Mouse (Mus musculus) embryonic facial prominence, embryonic 11.5 days (tissue): Measurements from ENCODE around the gene Metap1d. TPM values are rescaled to one million over a fixed set of nuclear protein-coding genes. Genes with fewer than 3 reads are reported as not detected.
A peak's percentile ranks its signal among the peaks of the same experiment; 100 is the strongest.

Experiments
- ATAC-seq: fragments of 200-750 bp; cut with Nextera tagmentation; replicated peaks from 2 replicates; pipeline ENCODE4 v1.8.0; 2017; ENCODE audit warnings: low read depth; ENCODE audit not compliant: insufficient number of reproducible peaks, low FRiP score, low TSS enrichment
- DNase-seq: peaks from one replicate; pipeline ENCODE4 v3.0.0-alpha.2; 2015; ENCODE audit warnings: low spot score
- H3K27ac ChIP-seq: fragments of 300-500 bp; sonication (generic); replicated peaks from 2 replicates; pipeline ENCODE4 v1.5.1; 2014; ENCODE audit warnings: mild to moderate bottlenecking, low read depth, low read length, control low read depth
- H3K27me3 ChIP-seq: fragments of 300-500 bp; sonication (generic); 2 replicates; pipeline ENCODE4 v1.6.1; 2014; ENCODE audit warnings: mild to moderate bottlenecking, low read length, moderate library complexity, mixed read lengths; ENCODE audit not compliant: control insufficient read depth, insufficient read depth
- H3K36me3 ChIP-seq: fragments of 300-500 bp; sonication (generic); replicated peaks from 2 replicates; pipeline ENCODE4 v1.6.1; 2014; ENCODE audit warnings: low read depth, mild to moderate bottlenecking, low read length, moderate library complexity, mixed read lengths; ENCODE audit not compliant: control insufficient read depth, insufficient read depth
- H3K4me1 ChIP-seq: fragments of 300-500 bp; sonication (generic); 2 replicates; pipeline ENCODE4 v1.6.1; 2014; ENCODE audit warnings: low read length, mixed read lengths; ENCODE audit not compliant: control insufficient read depth, insufficient read depth
- H3K4me2 ChIP-seq: fragments of 300-500 bp; sonication (generic); 2 replicates; pipeline ENCODE4 v1.6.1; 2014; ENCODE audit warnings: low read depth, mild to moderate bottlenecking, control low read depth, low read length, moderate library complexity
- H3K4me3 ChIP-seq: fragments of 300-500 bp; sonication (generic); 2 replicates; pipeline ENCODE4 v1.5.1; 2014; ENCODE audit warnings: low read depth, low read length, control low read depth
- H3K9ac ChIP-seq: fragments of 300-500 bp; sonication (generic); replicated peaks from 2 replicates; pipeline ENCODE4 v1.6.1; 2014; ENCODE audit warnings: mild to moderate bottlenecking, control low read depth, low read length
- H3K9me3 ChIP-seq: fragments of 300-500 bp; sonication (generic); replicated peaks from 2 replicates; pipeline ENCODE4 v1.6.1; 2016; ENCODE audit warnings: mild to moderate bottlenecking, low read length, inconsistent platforms, mixed read lengths; ENCODE audit not compliant: control insufficient read depth
- WGBS: fragments of 180-500 bp; shearing (Covaris S2); extraction: QIAGEN DNeasy Blood & Tissue Kit; methylation state at CpG from one replicate; pipeline ENCODE4 v1.1.7; 2014; 5-methylcytosine and 5-hydroxymethylcytosine counted together
- polyA plus RNA-seq: library from polyadenylated mRNA; unstranded; fragments of >200 nt; fragmentation: Nextera tagmentation; extraction: Ambion mirVana; gene quantifications from 2 replicates; pipeline ENCODE4 v1.2.1, GENCODE M21; 2014

Metap1d gene
- 37.7 and 37.9 TPM in 2 replicates for polyA plus RNA-seq

- Histone ChIP-seq H3K9me3 (no peaks in the 10 kb centered on the region), H3K9ac (peak within 1 kb of the TSS; percentile 57), H3K4me1 (no peaks in the 10 kb centered on the region), H3K27ac (0 out of 2 replicates have a peak within 1 kb of the TSS, but pooled peaks have one; percentile 17), H3K4me2 (peak within 1 kb of the TSS; percentile 65), H3K4me3 (peak within 1 kb of the TSS; percentile 62), H3K27me3 (no peaks in the 10 kb centered on the region), H3K36me3 (no peaks in the 10 kb centered on the region)
- ATAC-seq (peak; percentile 94), DNase-seq (peak; percentile 99)
- WGBS: under 1% methylated on average over 61 of the region's 61 CpGs
Measured at GRCm38 (mm10) chr2:71453161-71453916, at the start of gene Metap1d. Gene Metap1d (plus strand): TSS chr2:71453276.

- Histone ChIP-seq H3K36me3 (no peaks in the 10 kb centered on the region), H3K4me2 (no peak overlapping the region), H3K9ac (no peak overlapping the region), H3K27ac (no peak overlapping the region), H3K4me1 (no peaks in the 10 kb centered on the region), H3K27me3 (no peaks in the 10 kb centered on the region), H3K4me3 (no peak overlapping the region), H3K9me3 (no peaks in the 10 kb centered on the region)
- no peak for DNase-seq
- WGBS: 100% methylated on average over 1 of the region's 1 CpGs
- no peak for ATAC-seq
Measured at GRCm38 (mm10) chr2:71405613-71406012, 47.5 kb upstream of the Metap1d start.

- DNase-seq: no peak
- H3K4me3 ChIP-seq: no peak overlapping the region
- WGBS: 79% methylated on average over 3 of the region's 3 CpGs
- peaks cover 5% of the 10 kb centered on the region for H3K36me3 ChIP-seq
- no peaks in the 10 kb centered on the region for H3K27me3 ChIP-seq
- no peak overlapping the region for H3K27ac ChIP-seq
- no peak for ATAC-seq
- H3K9me3 ChIP-seq: no peaks in the 10 kb centered on the region
- no peak overlapping the region for H3K4me2 ChIP-seq
- no peak overlapping the region for H3K9ac ChIP-seq
- no peaks in the 10 kb centered on the region for H3K4me1 ChIP-seq
Measured at GRCm38 (mm10) chr2:71418760-71419280, 34.3 kb upstream of the Metap1d start.

GRCm38 (mm10) chr2:71419408-71419807 lies 33.7 kb upstream of the Metap1d start:
- Histone ChIP-seq H3K4me3 (no peak overlapping the region), H3K9me3 (no peaks in the 10 kb centered on the region), H3K4me1 (no peaks in the 10 kb centered on the region), H3K27me3 (no peaks in the 10 kb centered on the region), H3K4me2 (no peak overlapping the region), H3K9ac (no peak overlapping the region), H3K27ac (no peak overlapping the region), H3K36me3 (peaks cover 5% of the 10 kb centered on the region)
- DNase-seq (no peak), ATAC-seq (no peak)
- 85% methylated on average over 3 of the region's 3 CpGs for WGBS

GRCm38 (mm10) chr2:71420895-71421425 lies 32.1 kb upstream of the Metap1d start:
- H3K27ac ChIP-seq: no peak overlapping the region
- H3K27me3 ChIP-seq: no peaks in the 10 kb centered on the region
- no peaks in the 10 kb centered on the region for H3K4me1 ChIP-seq
- DNase-seq (peak; percentile 34), ATAC-seq (no peak)
- no peak overlapping the region for H3K9ac ChIP-seq
- no peak overlapping the region for H3K4me3 ChIP-seq
- WGBS: 87% methylated on average over 9 of the region's 9 CpGs
- no peak overlapping the region for H3K4me2 ChIP-seq
- H3K36me3 ChIP-seq: peaks cover 5% of the 10 kb centered on the region
- H3K9me3 ChIP-seq: no peaks in the 10 kb centered on the region

DNA sequence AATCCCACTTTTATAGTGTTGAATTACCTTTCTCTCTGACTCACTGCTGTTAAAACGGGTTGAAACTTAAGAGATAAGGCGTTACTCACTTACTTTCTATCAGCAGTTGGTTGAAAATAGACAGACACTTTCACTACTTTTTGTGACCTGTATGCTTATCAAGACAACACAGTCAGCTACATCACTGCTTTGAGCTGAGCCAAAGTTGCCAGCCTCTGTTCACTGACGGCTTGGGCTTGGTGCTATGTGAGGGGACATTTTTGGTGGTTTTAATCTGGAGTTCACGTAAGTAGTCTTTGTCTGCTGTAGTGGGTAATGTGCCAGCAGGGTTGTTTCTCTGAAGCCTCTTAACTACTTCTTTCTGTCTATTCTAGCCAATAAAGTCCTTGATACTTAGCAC lies 28.5 kb upstream of the Metap1d start:
- H3K27ac ChIP-seq: no peak overlapping the region

GRCm38 (mm10) chr2:71435440-71435839 lies 17.6 kb upstream of the Metap1d start:
- Histone ChIP-seq H3K27ac (no peak overlapping the region), H3K9me3 (no peaks in the 10 kb centered on the region), H3K4me1 (no peaks in the 10 kb centered on the region), H3K27me3 (no peaks in the 10 kb centered on the region), H3K36me3 (peaks cover 3% of the 10 kb centered on the region), H3K4me2 (no peak overlapping the region), H3K4me3 (no peak overlapping the region), H3K9ac (no peak overlapping the region)
- ATAC-seq: no peak
- no peak for DNase-seq
- WGBS: 89% methylated on average over 4 of the region's 4 CpGs

More for the DNA sequence above, 28.5 kb upstream of the Metap1d start:
- H3K36me3 ChIP-seq: peaks cover 11% of the 10 kb centered on the region
- H3K4me2 ChIP-seq: no peak overlapping the region
- DNase-seq (no peak), ATAC-seq (no peak)
- no peaks in the 10 kb centered on the region for H3K27me3 ChIP-seq
- H3K9ac ChIP-seq: no peak overlapping the region
- no peaks in the 10 kb centered on the region for H3K4me1 ChIP-seq
- no peak overlapping the region for H3K4me3 ChIP-seq
- H3K9me3 ChIP-seq: no peaks in the 10 kb centered on the region
- WGBS: 83% methylated on average over 4 of the region's 4 CpGs

- Histone ChIP-seq H3K4me2 (no peak overlapping the region), H3K27me3 (no peaks in the 10 kb centered on the region), H3K4me1 (no peaks in the 10 kb centered on the region), H3K27ac (no peak overlapping the region), H3K4me3 (no peak overlapping the region), H3K9me3 (no peaks in the 10 kb centered on the region), H3K36me3 (no peaks in the 10 kb centered on the region; the same call in 1 of the 2 replicates), H3K9ac (no peak overlapping the region)
- WGBS: 39% methylated on average over 2 of the region's 2 CpGs
- DNase-seq (no peak), ATAC-seq (no peak)
Measured at GRCm38 (mm10) chr2:71443376-71443775, 9.7 kb upstream of the Metap1d start.
